Mouse (Mus musculus): ENCODE data around the gene Gm10638.

Gene Gm10638

GRCm38 (mm10) chr8:86741627-86742026 is 3.9 kb upstream of the Gm10638 start:
- DNase-seq, result no peak

GRCm38 (mm10) chr8:86742605-86743345 is 2.7 kb upstream of the Gm10638 start:
- no peak for DNase-seq

DNA sequence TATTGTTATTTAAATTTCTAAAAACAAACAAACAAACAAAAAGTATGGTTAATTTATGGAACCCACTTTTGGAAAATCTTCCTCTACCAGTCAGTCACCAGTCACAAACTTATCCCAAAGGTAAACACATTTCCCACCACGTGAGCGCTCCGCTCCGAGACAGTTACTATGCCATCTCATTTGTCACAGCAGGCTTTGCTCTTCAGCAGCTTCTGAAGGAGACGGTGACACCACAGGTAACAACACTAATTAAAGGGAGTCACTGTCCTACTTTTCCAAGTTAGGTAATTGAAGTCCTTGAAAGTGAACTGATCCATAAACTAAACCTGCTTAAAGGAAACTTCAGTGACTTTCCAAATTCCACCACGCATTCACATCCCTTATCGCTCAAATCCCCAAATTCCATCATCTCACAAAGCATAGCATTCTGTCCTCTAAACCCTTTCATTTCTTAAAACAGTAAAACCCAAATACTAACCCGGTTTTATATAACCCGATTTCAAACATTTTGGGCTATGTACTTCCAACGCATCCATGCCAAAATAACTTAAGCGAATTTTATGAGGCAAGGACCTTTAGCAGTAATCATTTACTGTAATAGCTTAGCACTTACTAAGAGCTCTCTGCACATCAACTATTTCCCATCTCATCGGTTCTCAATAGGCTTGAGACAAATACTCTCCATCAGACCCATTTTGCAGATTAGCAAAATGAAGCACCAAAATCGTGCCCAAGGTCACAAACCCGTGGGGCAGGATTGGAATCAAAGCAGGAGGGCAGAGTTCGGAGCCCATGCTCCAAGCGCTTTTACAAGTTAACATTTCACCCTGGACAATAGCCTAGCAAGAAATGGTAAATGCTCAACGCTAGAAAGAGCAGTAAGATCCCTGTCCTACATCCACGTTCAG is 932 bp upstream of the Gm10638 start:
- DNase-seq, result no peak

DNA sequence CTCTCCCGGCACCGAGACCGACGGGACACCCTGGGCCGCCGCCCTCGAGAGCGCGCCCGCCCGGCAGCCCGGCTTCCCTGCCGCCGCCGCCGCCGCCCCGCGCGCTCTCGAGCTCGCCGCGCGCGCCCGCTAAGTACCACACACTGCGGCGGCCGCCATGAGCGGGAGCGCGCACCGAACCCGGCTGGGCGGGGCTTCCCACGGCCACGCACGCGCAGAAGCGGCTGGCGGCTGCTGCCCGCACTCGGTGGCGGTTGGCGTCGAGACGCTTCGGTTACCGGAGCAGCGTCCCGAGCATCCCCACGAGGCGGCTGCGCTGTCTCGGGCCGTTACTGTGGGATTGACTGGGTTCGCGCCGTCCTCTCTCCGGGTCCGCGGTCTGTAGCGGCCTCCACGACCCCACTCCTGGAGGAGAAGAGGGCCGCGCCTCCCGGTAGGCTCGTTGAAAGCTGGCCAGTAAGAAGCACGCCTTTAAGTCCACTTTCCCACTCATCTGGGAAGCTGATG is 489 bp downstream of the Gm10638 start:
- DNase-seq, result peak; percentile 96 to 97

- DNase-seq, result peak; percentile 31 to 42
These were observed 1.0 kb downstream of the Gm10638 start for GRCm38 (mm10) chr8:86746511-86746910.

- DNase-seq, result no peak
These were observed 4.3 kb downstream of the Gm10638 start for GRCm38 (mm10) chr8:86749842-86750241.

- peak; percentile 30 to 58 for DNase-seq
These were observed 11.6 kb downstream of the Gm10638 start for GRCm38 (mm10) chr8:86756948-86757733.

- no peak for DNase-seq
These were observed 13.2 kb downstream of the Gm10638 start for GRCm38 (mm10) chr8:86758651-86759050.

DNA sequence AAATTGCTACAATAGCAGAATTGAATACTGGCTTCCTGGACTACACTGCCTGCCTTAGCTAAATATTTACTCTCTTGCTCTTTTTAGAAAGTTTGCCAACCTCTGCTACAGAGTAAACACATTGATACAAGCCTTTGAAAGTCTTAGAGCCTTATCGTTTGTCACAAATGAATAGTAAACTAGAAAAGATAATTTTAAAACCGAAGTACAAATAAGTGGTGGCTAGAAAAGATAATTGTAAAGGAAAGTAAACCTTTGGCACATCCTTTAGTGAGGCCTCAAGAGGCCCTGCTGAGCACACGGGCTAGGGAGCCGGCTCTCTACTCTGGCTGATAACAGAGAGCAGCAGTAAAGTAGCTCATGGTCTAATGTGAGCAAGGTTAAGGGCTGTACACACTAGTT is 13.6 kb downstream of the Gm10638 start:
- no peak for DNase-seq

- no peak for DNase-seq
These were observed 15.2 kb downstream of the Gm10638 start for GRCm38 (mm10) chr8:86760746-86761145.

DNA sequence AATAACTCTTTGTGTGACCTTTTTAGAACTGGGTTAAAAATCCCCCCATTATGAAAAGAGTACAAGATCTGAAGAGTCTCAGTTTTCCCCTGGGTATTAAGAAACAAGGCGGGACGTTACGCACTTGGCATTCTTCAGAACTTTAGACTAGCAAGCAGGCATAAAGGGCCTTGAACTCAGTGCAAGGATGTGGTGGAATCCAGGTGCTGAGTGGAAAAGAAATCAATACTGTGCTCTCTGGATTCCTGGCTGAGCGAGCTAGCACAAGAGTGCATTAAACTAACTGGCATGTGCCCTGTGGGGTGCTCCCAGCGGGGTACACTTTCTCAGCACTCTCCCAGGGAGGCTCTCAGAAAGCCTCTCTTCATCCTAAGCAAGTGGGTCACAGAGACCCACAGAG is 17.3 kb downstream of the Gm10638 start:
- DNase-seq, result no peak

GRCm38 (mm10) chr8:86765155-86765554 is 19.7 kb downstream of the Gm10638 start:
- no peak for DNase-seq

GRCm38 (mm10) chr8:86765669-86766068 is 20.2 kb downstream of the Gm10638 start:
- no peak for DNase-seq

- DNase-seq, result no peak
These were observed 21.2 kb downstream of the Gm10638 start for GRCm38 (mm10) chr8:86766548-86767211.

GRCm38 (mm10) chr8:86768499-86768898 is 23.0 kb downstream of the Gm10638 start:
- no peak for DNase-seq

DNA sequence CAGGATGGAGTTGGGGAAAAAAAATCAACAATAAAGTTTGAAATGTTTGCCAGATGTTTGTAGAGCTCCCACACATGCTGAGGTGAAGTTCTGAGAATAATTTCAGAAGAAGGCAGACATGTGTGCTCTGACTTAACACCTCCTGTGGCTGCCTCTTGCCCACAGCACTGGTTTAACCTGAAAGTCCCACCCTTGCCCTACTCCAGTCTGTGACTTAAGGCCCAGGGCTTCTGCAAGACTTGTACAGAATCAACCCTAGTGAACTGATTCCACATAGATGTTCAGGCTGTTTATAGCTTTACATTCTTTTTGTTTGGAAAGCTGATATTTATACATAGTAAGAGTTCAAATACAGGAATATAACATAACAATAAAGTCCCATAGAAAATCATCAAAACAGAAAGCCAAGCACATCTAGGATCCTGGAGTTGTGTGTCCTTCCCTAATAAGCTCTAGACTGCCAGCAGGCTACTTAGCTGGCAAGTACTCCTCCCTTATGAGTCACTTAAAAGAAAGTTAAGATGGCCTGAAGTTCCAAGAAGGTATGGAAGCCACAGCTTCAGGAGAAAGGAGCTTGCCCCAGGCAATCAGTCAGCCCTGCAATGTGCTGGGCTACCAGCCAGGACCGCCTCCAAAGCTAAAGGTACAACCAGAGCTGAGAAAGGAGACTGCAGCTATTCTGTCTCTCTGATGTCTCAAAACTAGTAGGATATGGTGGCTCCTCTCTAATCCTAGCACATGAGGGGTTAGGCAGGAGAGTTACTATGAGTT is 24.6 kb downstream of the Gm10638 start:
- no peak for DNase-seq

GRCm38 (mm10) chr8:86779207-86779606 is 33.7 kb downstream of the Gm10638 start:
- no peak for DNase-seq

GRCm38 (mm10) chr8:86781094-86781493 is 35.6 kb downstream of the Gm10638 start:
- DNase-seq, result no peak

GRCm38 (mm10) chr8:86786498-86786897 is 41.0 kb downstream of the Gm10638 start:
- peak; percentile 15 to 41 for DNase-seq

GRCm38 (mm10) chr8:86787891-86788420 is 42.5 kb downstream of the Gm10638 start:
- DNase-seq, result peak; percentile 56 to 72

DNA sequence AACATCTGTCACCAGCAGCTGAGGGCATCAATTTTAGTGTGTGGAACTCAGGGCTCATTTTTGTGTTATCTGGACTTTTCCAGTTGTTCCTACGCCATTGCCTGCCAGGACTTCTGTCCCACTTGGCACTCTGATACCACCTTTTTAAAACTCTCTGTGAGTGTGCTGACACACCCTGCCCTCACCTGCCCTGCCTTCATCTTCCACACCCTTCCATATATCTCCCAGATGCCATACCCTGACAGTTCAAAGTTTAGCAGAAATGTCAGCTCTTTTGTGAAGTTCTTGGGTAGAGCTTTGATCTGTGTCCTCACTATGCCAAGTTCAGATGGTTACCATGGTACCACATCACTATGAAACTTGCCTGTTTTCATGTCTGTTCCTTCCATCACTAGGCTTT is 44.1 kb downstream of the Gm10638 start:
- DNase-seq, result no peak
